Mouse (Mus musculus): ENCODE measurements around the gene Ewsr1. TPM values are rescaled to one million over a fixed set of nuclear protein-coding genes. Genes with fewer than 3 reads are reported as not detected.
"Not testable (repeated sequence)": the region's sequence is repeated elsewhere in the genome, so short reads cannot be mapped to it uniquely, and the experiment has no call there.

Gene Ewsr1
- total and polyA plus RNA-seq, 2 experiments, result 89.8 to 112 TPM

- no peak for TF ChIP-seq CTCF (IDR thresholded peaks at IDR 0.05; ENCODE audit: low read depth, low read length)
- H3K27ac ChIP-seq (replicated peaks; ENCODE audit: insufficient read depth, low read depth, low read length), result 0 out of 2 replicates have a peak overlapping the region, but pooled peaks have one; percentile 10
- peaks cover 27% of the 10 kb centered on the region; the same call in 1 of the 2 replicates for H3K79me2 ChIP-seq (ENCODE audit: control insufficient read depth, insufficient read depth, low read length)
- H3K9ac ChIP-seq (ENCODE audit: low read depth, low read length), result no peak overlapping the region; the same call in 1 of the 2 replicates
- H3K4me3 ChIP-seq (ENCODE audit: insufficient read depth, low read depth, low read length), result no peak overlapping the region
- H3K27me3 ChIP-seq (ENCODE audit: control insufficient read depth, insufficient read depth, low read length), result no peaks in the 10 kb centered on the region
- WGBS, result 26% methylated on average over 5 of the region's 5 CpGs
- H3K36me3 ChIP-seq (ENCODE audit: control insufficient read depth, insufficient read depth, low read length), result peaks cover 20% of the 10 kb centered on the region
- peaks cover 19% of the 10 kb centered on the region for H3K4me1 ChIP-seq (ENCODE audit: control insufficient read depth, insufficient read depth, low read length)
- no peak for DNase-seq (ENCODE audit: extremely low read depth, low read depth, low spot score)
Measured at GRCm38 (mm10) chr11:5095877-5096276, 3.2 kb downstream of the Ewsr1 start.

GRCm38 (mm10) chr11:5091706-5092105 is 7.4 kb downstream of the Ewsr1 start:
- Histone ChIP-seq H3K27me3 (ENCODE audit: control insufficient read depth, insufficient read depth, low read length) (no peaks in the 10 kb centered on the region), H3K36me3 (ENCODE audit: control insufficient read depth, insufficient read depth, low read length) (peaks cover 56% of the 10 kb centered on the region), H3K4me1 (ENCODE audit: control insufficient read depth, insufficient read depth, low read length) (peaks cover 11% of the 10 kb centered on the region), H3K27ac (replicated peaks; ENCODE audit: insufficient read depth, low read depth, low read length) (no peak overlapping the region), H3K9ac (ENCODE audit: low read depth, low read length) (no peak overlapping the region), H3K79me2 (ENCODE audit: control insufficient read depth, insufficient read depth, low read length) (peaks cover 13% of the 10 kb centered on the region; the same call in 1 of the 2 replicates), H3K4me3 (ENCODE audit: insufficient read depth, low read depth, low read length) (no peak overlapping the region)
- DNase-seq (ENCODE audit: extremely low read depth, low read depth, low spot score), result no peak
- 76% methylated on average over 2 of the region's 2 CpGs for WGBS
- TF ChIP-seq POLR2A (IDR thresholded peaks at IDR 0.05; ENCODE audit: extremely low read depth, insufficient read depth, low read length) (no peak), CTCF (IDR thresholded peaks at IDR 0.05; ENCODE audit: low read depth, low read length) (peak; percentile 15; the same call in 1 of the 2 replicates)

GRCm38 (mm10) chr11:5089147-5089546 is 9.9 kb downstream of the Ewsr1 start:
- Histone ChIP-seq H3K27ac (replicated peaks; ENCODE audit: insufficient read depth, low read depth, low read length) (no peak overlapping the region), H3K4me3 (ENCODE audit: insufficient read depth, low read depth, low read length) (no peak overlapping the region), H3K4me1 (ENCODE audit: control insufficient read depth, insufficient read depth, low read length) (peaks cover 5% of the 10 kb centered on the region), H3K79me2 (ENCODE audit: control insufficient read depth, insufficient read depth, low read length) (peaks cover 11% of the 10 kb centered on the region; the same call in 1 of the 2 replicates), H3K9ac (ENCODE audit: low read depth, low read length) (no peak overlapping the region), H3K36me3 (ENCODE audit: control insufficient read depth, insufficient read depth, low read length) (peaks cover 79% of the 10 kb centered on the region), H3K27me3 (ENCODE audit: control insufficient read depth, insufficient read depth, low read length) (no peaks in the 10 kb centered on the region)
- 96% methylated on average over 1 of the region's 1 CpGs for WGBS
- no peak for DNase-seq (ENCODE audit: extremely low read depth, low read depth, low spot score)
- no peak for TF ChIP-seq POLR2A (IDR thresholded peaks at IDR 0.05; ENCODE audit: extremely low read depth, insufficient read depth, low read length)
- TF ChIP-seq CTCF (IDR thresholded peaks at IDR 0.05; ENCODE audit: low read depth, low read length), result no peak

GRCm38 (mm10) chr11:5076843-5077242 is 22.2 kb downstream of the Ewsr1 start:
- H3K27me3 ChIP-seq (ENCODE audit: control insufficient read depth, insufficient read depth, low read length); DNase-seq (ENCODE audit: extremely low read depth, low read depth, low spot score); H3K79me2 ChIP-seq (ENCODE audit: control insufficient read depth, insufficient read depth, low read length); H3K27ac ChIP-seq (replicated peaks; ENCODE audit: insufficient read depth, low read depth, low read length); H3K4me1 ChIP-seq (ENCODE audit: control insufficient read depth, insufficient read depth, low read length); H3K4me3 ChIP-seq (ENCODE audit: insufficient read depth, low read depth, low read length); H3K9ac ChIP-seq (ENCODE audit: low read depth, low read length): not testable (repeated sequence)
- H3K36me3 ChIP-seq (ENCODE audit: control insufficient read depth, insufficient read depth, low read length), result peaks cover 75% of the 10 kb centered on the region
- 63% methylated on average over 4 of the region's 5 CpGs for WGBS

- TF ChIP-seq CTCF (IDR thresholded peaks at IDR 0.05; ENCODE audit: low read depth, low read length), result no peak
- TF ChIP-seq POLR2A (IDR thresholded peaks at IDR 0.05; ENCODE audit: extremely low read depth, insufficient read depth, low read length), result no peak
- no peaks in the 10 kb centered on the region for H3K27me3 ChIP-seq (ENCODE audit: control insufficient read depth, insufficient read depth, low read length)
- no peak for DNase-seq (ENCODE audit: extremely low read depth, low read depth, low spot score)
- H3K27ac ChIP-seq (replicated peaks; ENCODE audit: insufficient read depth, low read depth, low read length), result no peak overlapping the region
- H3K4me1 ChIP-seq (ENCODE audit: control insufficient read depth, insufficient read depth, low read length), result no peaks in the 10 kb centered on the region
- H3K4me3 ChIP-seq (ENCODE audit: insufficient read depth, low read depth, low read length), result no peak overlapping the region
- H3K36me3 ChIP-seq (ENCODE audit: control insufficient read depth, insufficient read depth, low read length), result peaks cover 79% of the 10 kb centered on the region
- H3K79me2 ChIP-seq (ENCODE audit: control insufficient read depth, insufficient read depth, low read length), result no peaks in the 10 kb centered on the region; the same call in 1 of the 2 replicates
- H3K9ac ChIP-seq (ENCODE audit: low read depth, low read length), result no peak overlapping the region
Measured at GRCm38 (mm10) chr11:5075760-5076159, 23.3 kb downstream of the Ewsr1 start.

- Histone ChIP-seq H3K27me3 (ENCODE audit: control insufficient read depth, insufficient read depth, low read length) (no peaks in the 10 kb centered on the region), H3K36me3 (ENCODE audit: control insufficient read depth, insufficient read depth, low read length) (peaks cover 75% of the 10 kb centered on the region), H3K4me1 (ENCODE audit: control insufficient read depth, insufficient read depth, low read length) (no peaks in the 10 kb centered on the region), H3K27ac (replicated peaks; ENCODE audit: insufficient read depth, low read depth, low read length) (no peak overlapping the region), H3K79me2 (ENCODE audit: control insufficient read depth, insufficient read depth, low read length) (no peaks in the 10 kb centered on the region; the same call in 1 of the 2 replicates), H3K4me3 (ENCODE audit: insufficient read depth, low read depth, low read length) (no peak overlapping the region), H3K9ac (ENCODE audit: low read depth, low read length) (no peak overlapping the region)
- DNase-seq (ENCODE audit: extremely low read depth, low read depth, low spot score), result no peak
- WGBS, result 80% methylated on average over 4 of the region's 4 CpGs
- no peak; the same call in 1 of the 2 replicates for TF ChIP-seq CTCF (IDR thresholded peaks at IDR 0.05; ENCODE audit: low read depth, low read length)
- no peak for TF ChIP-seq POLR2A (IDR thresholded peaks at IDR 0.05; ENCODE audit: extremely low read depth, insufficient read depth, low read length)
Measured at GRCm38 (mm10) chr11:5074882-5075281, 24.2 kb downstream of the Ewsr1 start.
